Mouse (Mus musculus): ENCODE data around the gene Npepps.

The Npepps gene

DNA sequence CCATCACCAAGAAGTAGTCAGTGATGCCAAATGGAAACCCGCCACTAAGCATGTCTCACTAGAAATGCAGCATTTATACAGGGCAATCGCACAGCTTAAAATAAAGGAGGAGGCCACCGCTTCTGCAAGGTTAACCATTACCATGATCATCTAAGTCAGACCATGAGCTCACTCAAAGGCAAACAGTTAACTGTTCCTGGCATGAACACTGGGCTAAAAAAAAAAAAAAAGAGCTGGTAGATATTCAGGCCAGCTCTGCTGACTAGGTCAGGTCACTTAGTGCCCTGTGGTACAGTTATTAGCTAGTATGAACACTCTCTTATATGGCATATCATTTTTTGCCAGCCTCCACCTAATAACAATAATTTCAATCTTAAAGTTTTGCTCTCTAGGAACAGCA is 98.0 kb downstream of the Npepps start:
- DNase-seq, result peak; percentile 6

DNA sequence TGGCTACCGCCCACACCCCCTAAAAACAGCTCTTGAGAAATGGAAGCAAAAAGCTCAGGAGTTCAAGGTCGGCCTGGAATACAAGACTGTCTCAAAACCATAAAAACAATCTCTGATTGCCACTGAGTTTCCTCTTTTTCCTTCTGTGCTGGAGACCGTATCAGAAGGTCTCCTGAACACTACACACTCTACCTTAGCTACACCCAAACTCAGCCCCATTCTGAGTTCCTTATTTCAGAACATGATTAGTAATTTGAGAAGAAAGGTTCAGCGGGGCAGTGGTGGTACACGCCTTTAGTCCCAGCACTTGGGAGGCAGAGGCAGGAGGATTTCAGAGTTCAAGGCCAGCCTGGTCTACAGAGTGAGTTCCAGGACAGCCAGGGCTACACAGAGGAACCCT is 99.4 kb downstream of the Npepps start:
- no peak for DNase-seq

DNA sequence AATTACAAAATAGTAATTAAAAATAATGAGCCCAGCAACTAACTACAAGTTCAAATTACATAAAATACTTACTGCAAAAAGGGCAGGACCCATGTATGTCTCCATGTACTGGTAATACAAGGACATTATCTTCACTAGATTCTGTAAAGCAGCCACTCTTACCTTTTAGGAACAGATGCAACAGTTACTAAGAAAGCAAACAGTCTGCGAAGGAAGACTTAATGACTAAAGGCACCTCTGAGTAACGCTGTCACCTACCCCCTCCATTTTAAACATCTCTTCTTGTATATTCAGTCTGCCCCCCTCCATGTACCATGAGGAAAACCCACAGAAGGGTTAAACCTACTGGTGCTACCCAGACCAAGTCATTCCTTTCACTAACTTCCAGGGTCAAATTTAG is 102.2 kb downstream of the Npepps start:
- no peak for DNase-seq

DNA sequence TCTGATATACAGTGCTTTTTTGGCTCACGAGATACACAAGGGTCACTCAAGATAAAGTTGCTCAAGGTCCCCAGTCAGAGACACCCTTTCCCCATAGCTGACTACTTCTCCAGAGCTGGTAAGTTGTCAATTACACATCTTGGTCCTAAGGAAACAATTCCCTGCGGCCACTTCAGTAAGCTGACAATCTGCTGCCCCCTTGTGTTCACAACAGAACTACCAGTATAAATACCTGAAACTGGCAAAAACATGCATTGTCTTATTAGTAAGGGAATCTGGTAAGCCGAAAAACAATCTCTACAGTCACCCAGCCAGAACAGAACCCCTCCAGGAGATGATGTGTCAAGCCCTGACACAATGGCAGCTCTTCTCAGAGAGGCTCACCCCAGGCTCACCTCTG is 103.6 kb downstream of the Npepps start:
- DNase-seq, result peak; percentile 47

DNA sequence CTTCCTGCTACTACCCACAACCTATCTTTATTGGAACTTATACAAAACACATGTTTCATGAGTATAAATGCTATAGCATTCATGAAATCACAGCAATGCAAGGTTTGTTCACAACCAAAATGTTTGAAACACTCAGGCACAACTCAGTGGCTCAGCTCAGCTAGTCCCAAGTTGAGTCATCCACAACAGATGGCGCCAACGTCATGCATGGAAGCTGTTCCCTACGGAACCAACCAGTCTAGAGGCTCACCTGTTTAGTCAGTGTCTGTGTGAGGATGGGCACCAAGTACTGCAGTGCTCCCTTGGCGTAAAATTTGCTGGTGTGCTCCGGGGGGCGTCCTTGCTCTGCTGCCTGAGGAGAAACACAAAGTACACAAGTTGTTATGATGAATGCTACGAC is 104.9 kb downstream of the Npepps start:
- no peak for DNase-seq

DNA sequence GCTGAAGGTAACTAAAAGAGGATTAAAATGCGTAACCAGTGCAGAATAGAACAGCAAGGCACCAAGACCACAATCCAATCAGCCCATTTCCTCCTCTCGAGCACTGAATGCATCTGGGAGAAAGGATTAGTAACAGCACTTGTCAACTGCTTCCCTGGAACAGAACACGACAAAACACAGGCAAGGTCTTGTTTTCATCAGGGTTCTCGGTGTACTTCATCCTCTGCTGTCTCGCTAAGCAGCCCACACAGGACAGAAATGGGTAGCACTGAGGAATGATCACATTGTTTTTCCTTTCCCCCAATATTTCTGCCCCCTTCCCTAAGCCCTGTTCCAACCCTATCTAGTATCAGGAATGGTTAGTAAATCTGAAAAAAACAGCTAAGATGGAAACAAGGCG is 120.1 kb downstream of the Npepps start:
- DNase-seq, result no peak

DNA sequence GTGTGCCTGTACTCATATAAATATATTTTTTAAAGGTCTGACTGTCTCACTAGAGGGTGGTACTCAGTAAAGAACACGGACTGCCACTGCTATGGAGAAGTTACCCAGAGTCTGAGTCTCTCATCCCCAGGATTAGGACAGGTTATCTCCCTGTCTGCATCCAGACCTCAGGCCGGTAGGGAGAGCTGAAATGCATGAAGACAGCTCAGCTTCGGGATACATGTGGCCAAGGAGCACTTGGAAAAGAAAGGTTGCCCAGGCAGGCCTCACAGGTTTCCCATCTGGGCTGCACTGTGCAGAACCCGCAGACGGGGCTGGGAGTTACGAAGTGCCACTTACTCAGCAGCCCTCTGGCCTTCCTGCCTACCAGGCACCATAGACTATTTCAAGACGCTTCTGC is 123.4 kb downstream of the Npepps start:
- no peak for DNase-seq

All from kidney, adult 18-20 months (tissue).